Mouse (Mus musculus) testis, adult 2 months (tissue): ENCODE results near the gene Agpat4. TPM values are rescaled to one million over a fixed set of nuclear protein-coding genes. Genes with fewer than 3 reads are reported as not detected.
A peak's percentile ranks its signal among the peaks of the same experiment; 100 is the strongest.

Experiments
- H3K27ac ChIP-seq: fragments of 200-500 bp; 2 replicates; pipeline ENCODE4 v1.5.1; 2012; ENCODE audit warnings: low read depth, low read length; ENCODE audit not compliant: control insufficient read depth, insufficient read depth
- H3K27me3 ChIP-seq: fragments of 200-500 bp; 2 replicates; pipeline ENCODE4 v1.6.1; 2012; ENCODE audit warnings: mild to moderate bottlenecking, low read length, moderate library complexity; ENCODE audit not compliant: control insufficient read depth, insufficient read depth
- H3K36me3 ChIP-seq: fragments of 200-500 bp; 2 replicates; pipeline ENCODE4 v1.6.1; 2012; ENCODE audit warnings: mild to moderate bottlenecking, low read length; ENCODE audit not compliant: control insufficient read depth, insufficient read depth
- H3K4me1 ChIP-seq: fragments of 200-500 bp; 2 replicates; pipeline ENCODE4 v1.6.1; 2012; ENCODE audit warnings: low read length; ENCODE audit not compliant: control insufficient read depth, insufficient read depth
- H3K4me3 ChIP-seq: fragments of 200-500 bp; 2 replicates; pipeline ENCODE4 v1.5.1; 2012; ENCODE audit warnings: low read depth, mild to moderate bottlenecking, low read length, moderate library complexity, mixed read lengths; ENCODE audit not compliant: control insufficient read depth
- CTCF ChIP-seq: fragments of 200-500 bp; IDR thresholded peaks from 2 replicates; pipeline ENCODE4 v1.5.1; 2012; ENCODE audit warnings: low read depth, mild to moderate bottlenecking, inconsistent platforms, low read length, moderate library complexity; ENCODE audit not compliant: control insufficient read depth, insufficient read depth, insufficient replicate concordance
- POLR2A ChIP-seq: fragments of 200-500 bp; IDR thresholded peaks from 2 replicates; pipeline ENCODE4 v1.6.1; 2012; ENCODE audit warnings: low read depth, mild to moderate bottlenecking, inconsistent platforms, low read length, moderate library complexity; ENCODE audit not compliant: control insufficient read depth
- polyA plus RNA-seq: library from polyadenylated mRNA; depleted of rRNA; stranded (reverse); fragments of >200 nt; gene quantifications from 2 replicates; pipeline ENCODE4 v1.2.3, GENCODE M21; 2012; rRNA removed

Agpat4 gene
- polyA plus RNA-seq, 1 experiment: 18.4 TPM

GRCm38 (mm10) chr17:12263787-12264186 lies 145.3 kb downstream of the Agpat4 start:
- TF ChIP-seq POLR2A (no peak), CTCF (no peak)
- no peak overlapping the region for H3K27ac ChIP-seq
- no peaks in the 10 kb centered on the region; the same call in none of the 2 replicates for H3K36me3 ChIP-seq

GRCm38 (mm10) chr17:12264293-12264692 lies 145.8 kb downstream of the Agpat4 start:
- H3K4me3 ChIP-seq: no peak overlapping the region
- no peak overlapping the region for H3K27ac ChIP-seq
- no peaks in the 10 kb centered on the region for H3K27me3 ChIP-seq
- no peaks in the 10 kb centered on the region; the same call in none of the 2 replicates for H3K36me3 ChIP-seq
- TF ChIP-seq CTCF (no peak), POLR2A (no peak)
- H3K4me1 ChIP-seq: no peaks in the 10 kb centered on the region

More at GRCm38 (mm10) chr17:12263787-12264186, 145.3 kb downstream of the Agpat4 start:
- Histone ChIP-seq H3K4me3 (no peak overlapping the region), H3K4me1 (no peaks in the 10 kb centered on the region), H3K27me3 (no peaks in the 10 kb centered on the region)

DNA sequence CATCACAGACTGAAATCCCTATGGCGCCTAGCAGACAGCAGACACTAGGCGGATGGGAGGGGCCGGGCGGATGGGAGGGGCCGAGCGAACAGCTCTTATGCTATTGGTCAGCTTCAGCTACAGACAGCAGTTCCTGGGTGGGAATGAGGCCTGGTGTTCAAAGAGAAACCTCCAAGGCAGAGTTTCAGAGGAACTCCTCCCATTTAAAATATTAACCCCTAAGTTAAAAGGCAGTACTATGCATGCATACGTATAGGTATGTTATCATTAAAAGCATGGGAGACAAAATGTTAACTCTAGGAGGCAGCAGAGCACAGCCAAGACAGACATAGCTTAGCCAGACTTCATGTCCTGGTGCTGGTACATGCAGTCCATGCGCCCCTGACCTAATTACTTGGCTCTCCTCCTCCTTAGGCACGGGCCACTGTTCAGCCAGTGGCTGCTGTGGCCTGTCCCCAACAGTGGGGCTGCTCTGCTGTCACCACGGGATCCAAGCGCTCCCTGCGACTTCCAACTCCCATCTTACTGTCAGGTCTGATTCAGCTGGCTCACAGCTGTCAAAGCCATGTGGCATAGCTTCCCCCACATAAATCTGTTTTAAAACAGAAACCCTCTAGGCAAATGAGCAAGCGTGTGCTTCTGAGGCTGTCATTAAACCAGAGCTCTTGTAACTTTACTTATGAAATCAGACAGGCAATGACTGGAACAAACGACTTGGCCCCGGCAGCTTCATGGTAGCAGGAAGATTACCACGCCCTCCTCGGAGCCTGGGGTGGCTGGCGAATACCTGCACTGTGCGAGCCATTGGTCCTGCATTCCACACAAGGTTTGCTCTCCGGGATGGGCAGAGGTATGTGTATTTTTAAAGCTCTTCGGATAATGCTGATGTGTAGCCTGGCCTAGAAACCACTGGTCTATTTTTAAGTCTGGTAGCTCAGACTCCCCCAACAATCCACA lies 147.7 kb downstream of the Agpat4 start:
- H3K27me3 ChIP-seq: no peaks in the 10 kb centered on the region
- H3K4me1 ChIP-seq: no peaks in the 10 kb centered on the region
- no peak overlapping the region for H3K27ac ChIP-seq
- TF ChIP-seq CTCF: peak; percentile 27; the same call in 1 of the 2 replicates
- no peak for TF ChIP-seq POLR2A
- no peaks in the 10 kb centered on the region; the same call in 1 of the 2 replicates for H3K36me3 ChIP-seq
- H3K4me3 ChIP-seq: no peak overlapping the region

DNA sequence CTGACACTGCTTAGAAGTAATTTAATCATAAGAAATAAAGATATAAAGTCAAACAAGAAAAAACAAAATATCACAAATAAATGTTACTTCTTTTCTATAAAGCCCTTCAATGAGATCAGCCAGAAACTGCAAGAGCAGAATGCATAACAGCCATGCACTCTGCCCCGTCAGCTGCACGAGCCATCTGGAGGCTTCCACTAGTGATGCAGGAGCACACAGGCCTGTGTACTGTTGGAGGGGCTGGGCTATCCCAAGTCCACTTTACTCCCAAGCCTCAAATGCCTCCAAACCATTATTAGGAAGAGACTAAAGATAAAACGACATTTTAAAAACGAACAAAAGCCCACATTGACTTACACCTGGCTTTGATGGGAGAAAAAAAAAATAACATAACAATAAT lies 149.6 kb downstream of the Agpat4 start:
- TF ChIP-seq CTCF: no peak
- TF ChIP-seq POLR2A: no peak
- no peaks in the 10 kb centered on the region; the same call in none of the 2 replicates for H3K36me3 ChIP-seq

DNA sequence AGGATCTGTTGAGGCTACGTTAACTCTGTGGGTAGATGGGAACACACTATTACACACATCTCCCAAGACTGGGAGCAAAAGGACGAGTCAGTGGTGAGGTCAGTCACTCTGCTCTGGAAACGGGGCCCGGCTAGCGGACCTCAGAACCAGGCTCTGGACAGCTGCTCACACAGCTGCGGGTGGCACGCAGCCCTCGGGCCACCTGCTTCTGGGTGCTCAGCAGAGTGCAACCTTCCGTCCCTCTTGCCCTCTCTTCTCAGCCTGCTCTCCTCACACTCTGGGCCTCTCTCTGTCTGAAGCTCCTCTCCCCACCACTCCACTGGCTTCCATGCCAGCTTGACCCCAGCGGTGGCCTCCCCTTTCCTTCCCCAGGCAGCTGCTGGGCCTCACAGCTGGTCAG lies 150.0 kb downstream of the Agpat4 start:
- no peaks in the 10 kb centered on the region; the same call in none of the 2 replicates for H3K36me3 ChIP-seq
- H3K27ac ChIP-seq: no peak overlapping the region
- no peak overlapping the region for H3K4me3 ChIP-seq
- H3K27me3 ChIP-seq: no peaks in the 10 kb centered on the region
- H3K4me1 ChIP-seq: no peaks in the 10 kb centered on the region
- TF ChIP-seq CTCF (no peak), POLR2A (no peak)

More for the DNA sequence above, 149.6 kb downstream of the Agpat4 start:
- Histone ChIP-seq H3K27ac (no peak overlapping the region), H3K4me1 (no peaks in the 10 kb centered on the region), H3K27me3 (no peaks in the 10 kb centered on the region), H3K4me3 (no peak overlapping the region)

Other genes starting within 250 kb of the Agpat4 start
- 6.1 and 6.2 TPM in 2 replicates for gene Map3k4, start 200.1 kb downstream of the Agpat4 start, polyA plus RNA-seq